Mouse (Mus musculus): ENCODE data around the gene Kcnj9. TPM values are rescaled to one million over a fixed set of nuclear protein-coding genes. Genes with fewer than 3 reads are reported as not detected.

The Kcnj9 gene
- polyA plus RNA-seq, 1 experiment from 2014 or later, result 5.6 TPM

GRCm38 (mm10) chr1:172302851-172303250, 26.3 kb downstream of the Kcnj9 start:
- H3K9ac ChIP-seq (ENCODE audit: low read depth, low read length), result no peak overlapping the region
- no peaks in the 10 kb centered on the region for H3K27me3 ChIP-seq (replicated peaks; ENCODE audit: control insufficient read depth, insufficient read depth, low read length)
- no peaks in the 10 kb centered on the region for H3K36me3 ChIP-seq (ENCODE audit: control insufficient read depth, insufficient read depth, low read length)
- no peak overlapping the region for H3K4me2 ChIP-seq (ENCODE audit: low read length)
- peaks cover 2% of the 10 kb centered on the region; the same call in 1 of the 2 replicates for H3K4me1 ChIP-seq (ENCODE audit: control insufficient read depth, insufficient read depth, low read depth, low read length)
- H3K9me3 ChIP-seq (ENCODE audit: control insufficient read depth, low read length), result no peaks in the 10 kb centered on the region
- no peak overlapping the region for H3K27ac ChIP-seq (ENCODE audit: low read depth, low read length)
- no peak overlapping the region for H3K4me3 ChIP-seq (ENCODE audit: low read length)
- ATAC-seq, result no peak
- WGBS, result 17% methylated on average over 6 of the region's 6 CpGs

GRCm38 (mm10) chr1:172302311-172302710, 26.8 kb downstream of the Kcnj9 start:
- H3K9me3 ChIP-seq (ENCODE audit: control insufficient read depth, low read length), result no peaks in the 10 kb centered on the region
- no peak overlapping the region for H3K4me2 ChIP-seq (ENCODE audit: low read length)
- no peak overlapping the region for H3K9ac ChIP-seq (ENCODE audit: low read depth, low read length)
- 63% methylated on average over 3 of the region's 3 CpGs for WGBS
- H3K4me3 ChIP-seq (ENCODE audit: low read length), result no peak overlapping the region
- no peak for ATAC-seq
- no peak overlapping the region for H3K27ac ChIP-seq (ENCODE audit: low read depth, low read length)
- H3K27me3 ChIP-seq (replicated peaks; ENCODE audit: control insufficient read depth, insufficient read depth, low read length), result no peaks in the 10 kb centered on the region
- H3K36me3 ChIP-seq (ENCODE audit: control insufficient read depth, insufficient read depth, low read length), result no peaks in the 10 kb centered on the region
- peaks cover 2% of the 10 kb centered on the region; the same call in 1 of the 2 replicates for H3K4me1 ChIP-seq (ENCODE audit: control insufficient read depth, insufficient read depth, low read depth, low read length)

GRCm38 (mm10) chr1:172301180-172301579, 27.9 kb downstream of the Kcnj9 start:
- Histone ChIP-seq H3K4me2 (ENCODE audit: low read length) (no peak overlapping the region), H3K27ac (ENCODE audit: low read depth, low read length) (peak overlapping the region; percentile 11; the same call in 1 of the 2 replicates), H3K9me3 (ENCODE audit: control insufficient read depth, low read length) (no peaks in the 10 kb centered on the region), H3K9ac (ENCODE audit: low read depth, low read length) (no peak overlapping the region), H3K36me3 (ENCODE audit: control insufficient read depth, insufficient read depth, low read length) (no peaks in the 10 kb centered on the region), H3K4me1 (ENCODE audit: control insufficient read depth, insufficient read depth, low read depth, low read length) (no peaks in the 10 kb centered on the region; the same call in 1 of the 2 replicates), H3K27me3 (replicated peaks; ENCODE audit: control insufficient read depth, insufficient read depth, low read length) (no peaks in the 10 kb centered on the region), H3K4me3 (ENCODE audit: low read length) (no peak overlapping the region)
- WGBS, result 23% methylated on average over 12 of the region's 12 CpGs
- ATAC-seq, result peak; percentile 29; the same call in 1 of the 2 replicates

GRCm38 (mm10) chr1:172300247-172300646, 28.9 kb downstream of the Kcnj9 start:
- 65% methylated on average over 5 of the region's 5 CpGs for WGBS
- H3K4me2 ChIP-seq (ENCODE audit: low read length), result no peak overlapping the region
- no peak overlapping the region for H3K9ac ChIP-seq (ENCODE audit: low read depth, low read length)
- no peaks in the 10 kb centered on the region; the same call in 1 of the 2 replicates for H3K4me1 ChIP-seq (ENCODE audit: control insufficient read depth, insufficient read depth, low read depth, low read length)
- no peak overlapping the region for H3K4me3 ChIP-seq (ENCODE audit: low read length)
- ATAC-seq, result no peak
- H3K9me3 ChIP-seq (ENCODE audit: control insufficient read depth, low read length), result no peaks in the 10 kb centered on the region
- no peaks in the 10 kb centered on the region for H3K36me3 ChIP-seq (ENCODE audit: control insufficient read depth, insufficient read depth, low read length)
- H3K27ac ChIP-seq (ENCODE audit: low read depth, low read length), result 0 out of 2 replicates have a peak overlapping the region, but pooled peaks have one; percentile 4
- H3K27me3 ChIP-seq (replicated peaks; ENCODE audit: control insufficient read depth, insufficient read depth, low read length), result no peaks in the 10 kb centered on the region

GRCm38 (mm10) chr1:172299528-172299927, 29.6 kb downstream of the Kcnj9 start:
- Histone ChIP-seq H3K27ac (ENCODE audit: low read depth, low read length) (peak overlapping the region; percentile 12; the same call in 1 of the 2 replicates), H3K27me3 (replicated peaks; ENCODE audit: control insufficient read depth, insufficient read depth, low read length) (no peaks in the 10 kb centered on the region), H3K4me2 (ENCODE audit: low read length) (no peak overlapping the region), H3K36me3 (ENCODE audit: control insufficient read depth, insufficient read depth, low read length) (no peaks in the 10 kb centered on the region), H3K4me3 (ENCODE audit: low read length) (no peak overlapping the region), H3K4me1 (ENCODE audit: control insufficient read depth, insufficient read depth, low read depth, low read length) (no peaks in the 10 kb centered on the region; the same call in 1 of the 2 replicates), H3K9ac (ENCODE audit: low read depth, low read length) (no peak overlapping the region), H3K9me3 (ENCODE audit: control insufficient read depth, low read length) (no peaks in the 10 kb centered on the region)
- ATAC-seq, result no peak
- 58% methylated on average over 7 of the region's 7 CpGs for WGBS

GRCm38 (mm10) chr1:172297611-172298537, 31.2 kb downstream of the Kcnj9 start, which contains the start of gene Atp1a2:
Gene Atp1a2 (minus strand): TSS chr1:172298064.
- H3K4me1 ChIP-seq (ENCODE audit: control insufficient read depth, insufficient read depth, low read depth, low read length), result no peaks in the 10 kb centered on the region; the same call in 1 of the 2 replicates

GRCm38 (mm10) chr1:172296816-172297510, 32.2 kb downstream of the Kcnj9 start:
- ATAC-seq, result no peak
- Histone ChIP-seq H3K27me3 (replicated peaks; ENCODE audit: control insufficient read depth, insufficient read depth, low read length) (no peaks in the 10 kb centered on the region), H3K4me1 (ENCODE audit: control insufficient read depth, insufficient read depth, low read depth, low read length) (no peaks in the 10 kb centered on the region; the same call in 1 of the 2 replicates)

More at GRCm38 (mm10) chr1:172297611-172298537, 31.2 kb downstream of the Kcnj9 start, which contains the start of gene Atp1a2:
- no peaks in the 10 kb centered on the region for H3K36me3 ChIP-seq (ENCODE audit: control insufficient read depth, insufficient read depth, low read length)
- H3K4me2 ChIP-seq (ENCODE audit: low read length), result peak within 1 kb of the TSS; percentile 41
- no peaks in the 10 kb centered on the region for H3K9me3 ChIP-seq (ENCODE audit: control insufficient read depth, low read length)
- H3K9ac ChIP-seq (ENCODE audit: low read depth, low read length), result peak within 1 kb of the TSS; percentile 8
- peak; percentile 55 for ATAC-seq
- no peaks in the 10 kb centered on the region for H3K27me3 ChIP-seq (replicated peaks; ENCODE audit: control insufficient read depth, insufficient read depth, low read length)
- WGBS, result 10% methylated on average over 16 of the region's 16 CpGs
- peak within 1 kb of the TSS; percentile 81 for H3K27ac ChIP-seq (ENCODE audit: low read depth, low read length)
- H3K4me3 ChIP-seq (ENCODE audit: low read length), result peak within 1 kb of the TSS; percentile 32

GRCm38 (mm10) chr1:172295751-172296197, 33.3 kb downstream of the Kcnj9 start:
- peak overlapping the region; percentile 81 for H3K27ac ChIP-seq (ENCODE audit: low read depth, low read length)
- peak overlapping the region; percentile 8; the same call in 1 of the 2 replicates for H3K9ac ChIP-seq (ENCODE audit: low read depth, low read length)
- 32% methylated on average over 4 of the region's 4 CpGs for WGBS
- peak overlapping the region; percentile 41 for H3K4me2 ChIP-seq (ENCODE audit: low read length)
- H3K4me3 ChIP-seq (ENCODE audit: low read length), result peak overlapping the region; percentile 32
- no peaks in the 10 kb centered on the region for H3K36me3 ChIP-seq (ENCODE audit: control insufficient read depth, insufficient read depth, low read length)
- peak; percentile 86 for ATAC-seq
- no peaks in the 10 kb centered on the region for H3K9me3 ChIP-seq (ENCODE audit: control insufficient read depth, low read length)
- H3K27me3 ChIP-seq (replicated peaks; ENCODE audit: control insufficient read depth, insufficient read depth, low read length), result no peaks in the 10 kb centered on the region
- no peaks in the 10 kb centered on the region; the same call in 1 of the 2 replicates for H3K4me1 ChIP-seq (ENCODE audit: control insufficient read depth, insufficient read depth, low read depth, low read length)

More at GRCm38 (mm10) chr1:172296816-172297510, 32.2 kb downstream of the Kcnj9 start:
- Histone ChIP-seq H3K4me2 (ENCODE audit: low read length) (peak overlapping the region; percentile 41), H3K9ac (ENCODE audit: low read depth, low read length) (peak overlapping the region; percentile 8), H3K4me3 (ENCODE audit: low read length) (peak overlapping the region; percentile 32), H3K27ac (ENCODE audit: low read depth, low read length) (peak overlapping the region; percentile 81), H3K36me3 (ENCODE audit: control insufficient read depth, insufficient read depth, low read length) (no peaks in the 10 kb centered on the region), H3K9me3 (ENCODE audit: control insufficient read depth, low read length) (no peaks in the 10 kb centered on the region)
- 70% methylated on average over 6 of the region's 6 CpGs for WGBS
